Mouse (Mus musculus) urinary bladder, postnatal 25 days (tissue): ENCODE results near the gene Lrrc55.

ENCODE experiments used
- DNase-seq: peaks from one replicate; pipeline ENCODE4 v3.0.0; 2022; ENCODE audit warnings: low spot score

Gene Lrrc55

GRCm38 (mm10) chr2:85131724-85132123, 65.3 kb downstream of the Lrrc55 start:
- DNase-seq = no peak

- DNase-seq = no peak
These were observed 65.8 kb downstream of the Lrrc55 start for GRCm38 (mm10) chr2:85131226-85131625.

GRCm38 (mm10) chr2:85129496-85129971, 67.5 kb downstream of the Lrrc55 start:
- no peak for DNase-seq

- DNase-seq = peak; percentile 55
These were observed 73.0 kb downstream of the Lrrc55 start for GRCm38 (mm10) chr2:85123869-85124535.

GRCm38 (mm10) chr2:85123187-85123868, 73.7 kb downstream of the Lrrc55 start:
- DNase-seq = no peak
